Mouse (Mus musculus): ENCODE results near the gene Lhx6.

Lhx6 gene

GRCm38 (mm10) chr2:36092748-36093147 lies 12.5 kb downstream of the Lhx6 start:
- peak; percentile 44 to 71 for DNase-seq

GRCm38 (mm10) chr2:36090853-36091741 lies 14.1 kb downstream of the Lhx6 start:
- DNase-seq: peak; percentile 66 to 81

GRCm38 (mm10) chr2:36089190-36089589 lies 16.0 kb downstream of the Lhx6 start:
- no peak for DNase-seq

GRCm38 (mm10) chr2:36085041-36085440 lies 20.2 kb downstream of the Lhx6 start:
- no peak for DNase-seq

- no peak for DNase-seq
These were observed 22.2 kb downstream of the Lhx6 start for GRCm38 (mm10) chr2:36082802-36083580.

GRCm38 (mm10) chr2:36081446-36081845 lies 23.8 kb downstream of the Lhx6 start:
- DNase-seq: peak; percentile 43 to 64

- no peak for DNase-seq
These were observed 27.9 kb downstream of the Lhx6 start for GRCm38 (mm10) chr2:36077160-36077761.

- no peak for DNase-seq
These were observed 30.0 kb downstream of the Lhx6 start for GRCm38 (mm10) chr2:36075210-36075609.

- peak in 1 of 2 experiments; percentile 7 for DNase-seq
These were observed 31.4 kb downstream of the Lhx6 start for GRCm38 (mm10) chr2:36073781-36074180.

GRCm38 (mm10) chr2:36071660-36072305 lies 33.4 kb downstream of the Lhx6 start:
- DNase-seq: no peak

- no peak for DNase-seq
These were observed 38.1 kb downstream of the Lhx6 start for GRCm38 (mm10) chr2:36067132-36067531.

- DNase-seq: no peak
These were observed 43.8 kb downstream of the Lhx6 start for GRCm38 (mm10) chr2:36061409-36061808.

GRCm38 (mm10) chr2:36056248-36056647 lies 49.0 kb downstream of the Lhx6 start:
- DNase-seq: no peak

- no peak for DNase-seq
These were observed 52.0 kb downstream of the Lhx6 start for GRCm38 (mm10) chr2:36053249-36053648.

- no peak for DNase-seq
These were observed 55.6 kb downstream of the Lhx6 start for GRCm38 (mm10) chr2:36049567-36049954.

- DNase-seq: peak; percentile 98 to 99
These were observed 56.3 kb downstream of the Lhx6 start, which contains the start of the genes Ndufa8 and Morn5 for GRCm38 (mm10) chr2:36048748-36049566. TSS of gene Ndufa8 (minus strand) at chr2:36049406. TSS of gene Morn5 (plus strand) at chr2:36049458.

- DNase-seq: peak; percentile 27
These were observed 57.0 kb downstream of the Lhx6 start for GRCm38 (mm10) chr2:36048164-36048563.

- DNase-seq: peak in 1 of 2 experiments; percentile 40
These were observed 64.3 kb downstream of the Lhx6 start for GRCm38 (mm10) chr2:36040872-36041271.

GRCm38 (mm10) chr2:36039297-36039985 lies 65.8 kb downstream of the Lhx6 start:
- no peak for DNase-seq

GRCm38 (mm10) chr2:36035413-36036081 lies 69.7 kb downstream of the Lhx6 start:
- peak in 1 of 2 experiments; percentile 15 for DNase-seq

Data from kidney, postnatal 36 days (tissue).